Mouse (Mus musculus) liver, embryonic 11.5 days (tissue): ENCODE data around the gene Arpc1a. TPM values are rescaled to one million over a fixed set of nuclear protein-coding genes. Genes with fewer than 3 reads are reported as not detected.

Experiments
- ATAC-seq: fragments of 200-750 bp; cut with Nextera tagmentation; replicated peaks from 2 replicates; pipeline ENCODE4 v1.8.0; 2017; ENCODE audit warnings: moderate number of reproducible peaks, mild to moderate bottlenecking, moderate TSS enrichment, moderate library complexity; ENCODE audit not compliant: low FRiP score
- DNase-seq: peaks from one replicate; pipeline ENCODE4 v3.0.0-alpha.2; 2017; ENCODE audit warnings: low spot score
- H3K27ac ChIP-seq: fragments of 300-500 bp; sonication (generic); 2 replicates; pipeline ENCODE4 v1.5.1; 2014; ENCODE audit warnings: mild to moderate bottlenecking, low read depth, low read length, control low read depth
- H3K27me3 ChIP-seq: fragments of 300-500 bp; sonication (generic); replicated peaks from 2 replicates; pipeline ENCODE4 v1.6.1; 2014; ENCODE audit warnings: low read length, mixed read lengths; ENCODE audit not compliant: control insufficient read depth, insufficient read depth
- H3K36me3 ChIP-seq: fragments of 300-500 bp; sonication (generic); 2 replicates; pipeline ENCODE4 v1.6.1; 2014; ENCODE audit warnings: mild to moderate bottlenecking, low read length, moderate library complexity, mixed read lengths; ENCODE audit not compliant: control insufficient read depth, insufficient read depth
- H3K4me1 ChIP-seq: fragments of 300-500 bp; sonication (generic); replicated peaks from 2 replicates; pipeline ENCODE4 v1.6.1; 2014; ENCODE audit warnings: low read length, mixed read lengths; ENCODE audit not compliant: control insufficient read depth, insufficient read depth
- H3K4me2 ChIP-seq: fragments of 300-500 bp; sonication (generic); 2 replicates; pipeline ENCODE4 v1.6.1; 2014; ENCODE audit warnings: mild to moderate bottlenecking, control low read depth, moderate library complexity
- H3K4me3 ChIP-seq: fragments of 300-500 bp; sonication (generic); 2 replicates; pipeline ENCODE4 v1.5.1; 2014; ENCODE audit warnings: low read depth, low read length, control low read depth
- H3K9ac ChIP-seq: fragments of 300-500 bp; sonication (generic); 2 replicates; pipeline ENCODE4 v1.6.1; 2014; ENCODE audit warnings: low read depth, low read length, control low read depth
- H3K9me3 ChIP-seq: fragments of 300-500 bp; sonication (generic); 2 replicates; pipeline ENCODE4 v1.6.1; 2016; ENCODE audit warnings: low read length, inconsistent platforms, mixed read lengths; ENCODE audit not compliant: control insufficient read depth
- WGBS: fragments of 180-500 bp; shearing (Covaris S2); extraction: QIAGEN DNeasy Blood & Tissue Kit; methylation state at CpG from one replicate; pipeline ENCODE4 v1.1.7; 2014; 5-methylcytosine and 5-hydroxymethylcytosine counted together
- polyA plus RNA-seq: library from polyadenylated mRNA; unstranded; fragments of >200 nt; fragmentation: Nextera tagmentation; extraction: Ambion mirVana; gene quantifications from 2 replicates; pipeline ENCODE4 v1.2.1, GENCODE M21; 2014

Gene Arpc1a
- polyA plus RNA-seq, 1 experiment from 2014 or later, result 114 TPM

DNA sequence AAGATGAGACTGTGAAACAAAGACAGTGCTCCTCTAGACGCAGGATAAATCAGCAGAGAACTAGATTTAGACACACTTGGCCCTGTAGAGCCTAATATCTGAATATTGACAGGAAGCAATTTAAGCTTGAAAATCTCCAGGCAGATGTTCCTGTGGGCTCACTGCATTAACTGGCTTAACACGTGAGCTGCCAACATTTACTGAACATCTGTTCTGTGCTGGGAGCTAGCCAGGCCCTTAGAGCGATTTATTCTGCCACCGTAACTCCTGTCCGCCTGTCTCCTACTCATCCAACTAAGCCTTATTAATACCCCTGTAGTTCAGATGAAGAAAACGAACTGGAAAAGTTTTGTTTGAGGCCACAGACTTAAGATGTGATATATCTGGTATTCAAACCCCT lies 55.2 kb downstream of the Arpc1a start:
- peak overlapping the region; percentile 90 for H3K9ac ChIP-seq
- H3K4me2 ChIP-seq, result peak overlapping the region; percentile 82
- H3K4me3 ChIP-seq, result peak overlapping the region; percentile 78
- H3K27ac ChIP-seq, result no peak overlapping the region
- WGBS, result 12% methylated on average over 6 of the region's 6 CpGs
- no peak for ATAC-seq
- DNase-seq, result no peak
- H3K36me3 ChIP-seq, result peaks cover 43% of the 10 kb centered on the region
- peaks cover 23% of the 10 kb centered on the region for H3K4me1 ChIP-seq
- H3K27me3 ChIP-seq, result no peaks in the 10 kb centered on the region
- H3K9me3 ChIP-seq, result no peaks in the 10 kb centered on the region

DNA sequence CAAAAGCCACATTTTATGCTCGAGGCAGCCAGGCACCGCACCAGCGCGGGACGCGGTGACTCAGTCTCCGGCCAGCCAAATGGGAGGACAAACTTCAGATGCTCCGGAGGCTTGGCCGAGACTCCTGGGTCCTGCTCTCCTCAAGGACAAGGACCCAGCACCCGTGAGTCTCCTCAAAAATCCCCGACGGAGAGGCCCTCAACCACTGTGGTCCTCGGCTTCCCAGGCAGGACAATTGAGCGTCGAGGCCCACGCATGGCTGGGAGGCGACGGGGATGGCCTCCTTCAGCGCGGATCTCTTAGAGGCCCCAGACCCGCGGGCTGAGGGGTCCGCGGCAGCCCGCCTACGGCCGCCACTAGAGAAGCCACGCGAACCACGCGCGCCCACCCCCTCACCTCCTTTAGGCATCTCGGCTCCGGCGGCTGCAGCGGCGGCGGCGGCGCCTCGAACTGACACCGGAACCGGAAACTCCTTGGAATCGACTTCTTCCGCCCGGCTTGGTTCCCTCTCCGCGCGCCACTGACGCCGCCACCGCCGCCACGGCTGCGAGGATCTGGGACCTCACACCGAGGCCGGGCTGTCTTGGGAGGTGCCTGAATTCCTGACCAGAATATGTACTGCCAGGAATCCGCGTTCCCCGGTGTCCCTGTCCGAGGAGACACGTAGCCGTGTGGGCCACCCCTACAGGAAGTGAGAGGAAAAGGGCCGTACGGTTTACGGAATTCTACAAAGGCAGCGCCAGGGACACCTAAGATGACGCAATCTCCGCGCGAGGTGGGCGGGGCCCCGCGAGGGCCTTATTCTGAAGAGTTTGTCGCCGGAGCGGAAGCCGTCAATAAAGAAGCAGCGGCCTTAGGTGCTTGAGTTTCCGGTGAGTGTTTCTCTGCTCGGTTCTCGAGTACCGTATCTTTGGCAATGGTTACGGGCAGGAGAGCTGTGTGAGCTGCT lies 56.2 kb downstream of the Arpc1a start, which contains the start of the genes Pdap1 and Bud31:
Gene Pdap1, minus strand, starts transcription at position 668 of the 949 bp plus-strand sequence.
Gene Bud31, plus strand, starts transcription at position 792 of the 949 bp plus-strand sequence.
- Histone ChIP-seq H3K36me3 (peaks cover 36% of the 10 kb centered on the region), H3K4me2 (peak within 1 kb of the TSS; percentile 82), H3K9me3 (no peaks in the 10 kb centered on the region), H3K4me1 (peaks cover 23% of the 10 kb centered on the region), H3K9ac (peak within 1 kb of the TSS; percentile 90), H3K4me3 (peak within 1 kb of the TSS; percentile 78), H3K27ac (peak within 1 kb of the TSS; percentile 56), H3K27me3 (no peaks in the 10 kb centered on the region)
- peak; percentile 90 for ATAC-seq
- DNase-seq, result peak; percentile 95
- WGBS, result under 1% methylated on average over 84 of the region's 84 CpGs

DNA sequence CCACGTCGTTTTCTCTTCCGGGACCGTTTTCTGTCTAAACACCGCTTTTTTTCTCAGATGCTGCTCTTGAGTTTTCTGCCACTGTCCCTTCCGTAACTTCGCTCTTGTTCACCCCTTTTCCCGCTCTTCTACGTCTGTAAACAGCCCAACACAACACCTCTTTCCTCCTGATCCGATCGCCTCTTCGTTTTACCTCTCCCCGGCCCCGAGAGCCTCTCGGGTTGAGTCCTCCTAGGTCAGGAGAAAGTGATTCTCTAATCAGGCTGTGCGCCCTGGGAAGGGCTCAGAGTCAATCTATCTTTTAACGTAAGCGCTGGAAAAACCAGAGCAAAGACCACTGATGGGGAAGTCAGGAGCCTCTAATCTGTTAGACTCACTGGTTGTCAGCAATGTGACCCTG lies 57.0 kb downstream of the Arpc1a start:
- peak overlapping the region; percentile 78 for H3K4me3 ChIP-seq
- peak overlapping the region; percentile 65 for H3K4me2 ChIP-seq
- peaks cover 23% of the 10 kb centered on the region for H3K4me1 ChIP-seq
- H3K9ac ChIP-seq, result peak overlapping the region; percentile 90
- 0 out of 2 replicates have a peak, but pooled peaks have one; percentile 13 for ATAC-seq
- peak overlapping the region; percentile 56 for H3K27ac ChIP-seq
- H3K9me3 ChIP-seq, result no peaks in the 10 kb centered on the region
- no peak for DNase-seq
- WGBS, result under 1% methylated on average over 18 of the region's 18 CpGs
- peaks cover 38% of the 10 kb centered on the region for H3K36me3 ChIP-seq
- no peaks in the 10 kb centered on the region for H3K27me3 ChIP-seq

DNA sequence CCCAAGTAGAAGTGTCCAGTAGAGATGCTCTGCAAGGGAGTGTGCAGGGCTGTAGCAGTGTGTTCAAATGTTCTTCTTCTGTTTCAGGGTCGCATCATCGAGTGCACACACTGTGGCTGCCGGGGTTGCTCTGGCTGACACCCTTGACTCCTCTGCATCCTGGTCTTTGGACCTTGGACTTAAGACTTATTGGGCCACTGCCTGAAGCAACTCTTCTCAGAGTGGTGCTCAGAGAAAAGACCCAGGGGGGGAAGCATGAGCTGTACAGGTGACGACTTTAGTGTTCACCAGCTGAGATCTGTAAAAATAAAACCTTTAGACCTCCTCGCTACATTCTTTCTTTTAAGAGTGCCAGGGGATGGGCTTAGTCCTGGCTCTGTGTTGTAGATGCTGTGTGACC lies 64.1 kb downstream of the Arpc1a start:
- Histone ChIP-seq H3K36me3 (peaks cover 56% of the 10 kb centered on the region), H3K4me1 (peaks cover 8% of the 10 kb centered on the region; the same call in 1 of the 2 replicates), H3K27me3 (no peaks in the 10 kb centered on the region), H3K9ac (no peak overlapping the region), H3K4me3 (no peak overlapping the region), H3K27ac (no peak overlapping the region), H3K4me2 (no peak overlapping the region), H3K9me3 (no peaks in the 10 kb centered on the region)
- no peak for DNase-seq
- no peak for ATAC-seq
- WGBS, result 86% methylated on average over 5 of the region's 5 CpGs

DNA sequence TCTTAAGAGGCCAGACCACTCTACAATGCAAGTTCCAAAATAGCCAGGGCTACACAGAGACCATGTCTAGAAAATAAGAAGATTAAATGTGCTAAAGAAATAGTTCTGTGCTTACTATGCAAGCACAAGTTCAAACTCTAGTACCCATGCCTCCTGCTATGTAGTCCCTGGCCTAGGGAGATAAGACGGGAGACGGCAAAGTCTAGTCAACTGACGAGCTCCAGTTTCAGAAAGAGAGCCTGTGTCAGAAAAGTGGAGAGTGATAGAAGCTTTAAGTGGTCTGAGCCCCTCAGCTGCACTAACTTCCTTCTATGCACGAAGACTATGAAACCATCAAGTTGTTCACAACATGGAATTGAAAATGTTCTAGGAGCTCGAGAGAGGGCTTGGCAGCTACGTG lies 65.7 kb downstream of the Arpc1a start:
- Histone ChIP-seq H3K27me3 (no peaks in the 10 kb centered on the region), H3K4me1 (peaks cover 8% of the 10 kb centered on the region; the same call in 1 of the 2 replicates), H3K9me3 (no peaks in the 10 kb centered on the region), H3K4me3 (no peak overlapping the region), H3K27ac (peak overlapping the region; percentile 66), H3K9ac (no peak overlapping the region), H3K36me3 (peaks cover 52% of the 10 kb centered on the region), H3K4me2 (no peak overlapping the region)
- DNase-seq (no peak), ATAC-seq (peak; percentile 74)
- 65% methylated on average over 6 of the region's 6 CpGs for WGBS

DNA sequence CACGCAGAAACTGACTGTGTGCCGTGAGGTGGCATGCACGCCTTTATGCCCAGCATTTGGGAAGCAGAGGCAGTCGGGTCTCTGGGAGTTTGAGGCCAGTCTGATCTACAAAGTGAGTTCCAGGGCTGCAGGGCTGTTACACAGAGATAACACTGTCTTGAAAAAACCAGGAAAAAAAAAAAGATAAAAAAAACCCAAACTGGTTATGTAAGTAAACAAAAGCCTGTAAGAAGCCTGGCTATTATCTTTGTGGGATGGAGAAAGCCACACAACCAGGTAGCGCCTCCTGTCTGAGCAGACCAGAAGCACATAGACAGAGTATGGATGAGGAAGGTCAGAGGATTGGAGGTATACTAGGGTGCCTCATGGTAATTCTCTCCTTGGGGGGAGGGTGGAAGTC lies 69.1 kb downstream of the Arpc1a start:
- Histone ChIP-seq H3K4me1 (peaks cover 8% of the 10 kb centered on the region; the same call in 1 of the 2 replicates), H3K27me3 (no peaks in the 10 kb centered on the region), H3K4me2 (no peak overlapping the region), H3K4me3 (no peak overlapping the region), H3K36me3 (peaks cover 46% of the 10 kb centered on the region), H3K27ac (peak overlapping the region; percentile 63), H3K9me3 (no peaks in the 10 kb centered on the region), H3K9ac (no peak overlapping the region)
- peak; percentile 73 for ATAC-seq
- no peak for DNase-seq
- WGBS, result 66% methylated on average over 5 of the region's 5 CpGs

Other genes with a start within 250 kb of the Arpc1a start
- 8.6 and 9.2 TPM in 2 replicates for gene Smurf1, start 118.0 kb upstream of the Arpc1a start, polyA plus RNA-seq
- not detected in 2 replicates for gene Gm4871, start 51.1 kb upstream of the Arpc1a start, polyA plus RNA-seq
- gene 1700018F24Rik, start 40.8 kb upstream of the Arpc1a start, polyA plus RNA-seq, result not detected in 2 replicates
- gene Kpna7, start 200 bp downstream of the Arpc1a start, polyA plus RNA-seq, result 0.06 and 0.27 TPM in 2 replicates
- gene Arpc1b, start 30.4 kb downstream of the Arpc1a start, polyA plus RNA-seq, result 190 and 209 TPM in 2 replicates
- 104 and 122 TPM in 2 replicates for gene Pdap1, start 56.4 kb downstream of the Arpc1a start, polyA plus RNA-seq
- 233 and 243 TPM in 2 replicates for gene Bud31, start 56.5 kb downstream of the Arpc1a start, polyA plus RNA-seq
- 15.7 and 17.6 TPM in 2 replicates for gene Ptcd1, start 83.3 kb downstream of the Arpc1a start, polyA plus RNA-seq
- 38.6 and 44.1 TPM in 2 replicates for gene Cpsf4, start 83.4 kb downstream of the Arpc1a start, polyA plus RNA-seq
- 528 and 573 TPM in 2 replicates for gene Atp5j2, start 108.2 kb downstream of the Arpc1a start, polyA plus RNA-seq
- 5.9 and 7.3 TPM in 2 replicates for gene Zkscan14, start 118.0 kb downstream of the Arpc1a start, polyA plus RNA-seq
- 10.3 TPM in 2 replicates for gene Zkscan5, start 120.7 kb downstream of the Arpc1a start, polyA plus RNA-seq
- 33.2 and 36.4 TPM in 2 replicates for gene Zfp655, start 147.9 kb downstream of the Arpc1a start, polyA plus RNA-seq
- gene Zscan25, start 196.7 kb downstream of the Arpc1a start, polyA plus RNA-seq, result 0.48 TPM in 2 replicates